ENCODE assay signal across 18 mouse cellular contexts in the genomic region with DNA sequence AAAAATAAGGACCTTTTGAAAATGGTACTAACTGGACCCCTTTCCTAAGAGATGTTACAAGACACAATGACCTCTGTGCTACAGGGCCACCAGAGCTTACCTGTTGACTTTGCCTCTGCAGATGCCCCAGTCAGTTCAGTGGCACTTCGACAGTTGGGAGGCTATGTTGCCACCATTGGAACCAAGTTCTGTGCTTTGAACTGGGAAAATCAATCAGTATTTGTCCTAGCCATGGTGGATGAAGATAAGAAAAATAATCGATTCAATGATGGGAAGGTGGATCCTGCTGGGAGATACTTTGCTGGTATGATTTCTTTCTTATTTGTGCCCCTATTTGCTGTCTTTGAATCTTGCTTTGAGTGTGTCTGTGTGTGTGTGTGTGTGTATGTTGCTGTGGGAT. TPM values are rescaled to one million over a fixed set of nuclear protein-coding genes. Genes with fewer than 3 reads are reported as not detected.
"Had no signal": no experiment of that assay in that cellular context is flagged by ENCODE, and none has a peak within 500 bp of the region (broad histone marks: within the 10 kb centered on the region; RNA-seq: fewer than 3 reads in every experiment).

No protein-coding gene starts in this region.

- H3K4me3 ChIP-seq: neural tube, embryonic 13.5 days; neural tube, embryonic 15.5 days; stomach, embryonic 15.5 days had no signal

- H3K27ac ChIP-seq: neural tube, embryonic 13.5 days; neural tube, embryonic 15.5 days; stomach, embryonic 15.5 days; stomach, postnatal 0 days had no signal

- H3K4me2 ChIP-seq: neural tube, embryonic 13.5 days; neural tube, embryonic 15.5 days; stomach, embryonic 15.5 days had no signal

- H3K4me1 ChIP-seq: neural tube, embryonic 13.5 days; neural tube, embryonic 15.5 days; stomach, embryonic 15.5 days had no signal

- H3K9ac ChIP-seq: neural tube, embryonic 13.5 days; neural tube, embryonic 15.5 days; stomach, embryonic 15.5 days had no signal

- DNase-seq: retina, postnatal 1 day; right cerebral cortex, adult 18-20 months; right cerebral cortex, postnatal 14 days; right cerebral cortex, postnatal 25 days; right cerebral cortex, postnatal 4 days; spleen, adult 18-20 months; thymus, adult 18-20 months; thymus, adult 2 months; thymus, postnatal 14 days; thymus, postnatal 25 days; thymus, postnatal 36 days; thymus, postnatal 4 days had no signal

- H3K9me3 ChIP-seq: neural tube, embryonic 13.5 days; neural tube, embryonic 15.5 days; stomach, embryonic 15.5 days had no signal

- H3K36me3 ChIP-seq: neural tube, embryonic 13.5 days; neural tube, embryonic 15.5 days; stomach, embryonic 15.5 days had no signal

- H3K27me3 ChIP-seq: neural tube, embryonic 13.5 days; neural tube, embryonic 15.5 days; stomach, embryonic 15.5 days had no signal

RNA-seq across cellular contexts. Expression of a gene that starts 2.6 kb away (rescaled TPM):
- total RNA-seq: neutrophil, adult 5-6 weeks had no signal
- polyA plus RNA-seq: spleen, adult 2 months; thymus, adult 2 months had no signal
